Mouse (Mus musculus): ENCODE results near the gene Gnpat. TPM values are rescaled to one million over a fixed set of nuclear protein-coding genes. Genes with fewer than 3 reads are reported as not detected.

The Gnpat gene
- polyA plus RNA-seq, 1 experiment from 2014 or later, result 107 TPM

GRCm38 (mm10) chr8:124921369-124922279 is 58.8 kb downstream of the Gnpat start:
- Histone ChIP-seq H3K4me1 (replicated peaks; ENCODE audit: control insufficient read depth, insufficient read depth, low read length) (peaks cover 34% of the 10 kb centered on the region), H3K4me3 (ENCODE audit: low read depth, low read length) (no peak overlapping the region), H3K4me2 (no peak overlapping the region), H3K9me3 (ENCODE audit: control insufficient read depth, low read length) (no peaks in the 10 kb centered on the region), H3K27me3 (replicated peaks; ENCODE audit: control insufficient read depth, insufficient read depth, low read length) (no peaks in the 10 kb centered on the region), H3K27ac (ENCODE audit: low read depth, low read length) (no peak overlapping the region), H3K9ac (ENCODE audit: low read depth, low read length) (no peak overlapping the region), H3K36me3 (ENCODE audit: control insufficient read depth, insufficient read depth, low read length) (0 out of 2 replicates have a peak, but pooled peaks cover 2% of the 10 kb centered on the region)
- ATAC-seq (replicated peaks; ENCODE audit: low FRiP score) (no peak), DNase-seq (ENCODE audit: low spot score) (no peak)
- 54% methylated on average over 18 of the region's 18 CpGs for WGBS

GRCm38 (mm10) chr8:124922490-124923089 is 59.8 kb downstream of the Gnpat start:
- Histone ChIP-seq H3K27me3 (replicated peaks; ENCODE audit: control insufficient read depth, insufficient read depth, low read length) (no peaks in the 10 kb centered on the region), H3K27ac (ENCODE audit: low read depth, low read length) (no peak overlapping the region), H3K36me3 (ENCODE audit: control insufficient read depth, insufficient read depth, low read length) (0 out of 2 replicates have a peak, but pooled peaks cover 2% of the 10 kb centered on the region), H3K9me3 (ENCODE audit: control insufficient read depth, low read length) (no peaks in the 10 kb centered on the region), H3K4me3 (ENCODE audit: low read depth, low read length) (no peak overlapping the region), H3K4me2 (no peak overlapping the region), H3K9ac (ENCODE audit: low read depth, low read length) (no peak overlapping the region), H3K4me1 (replicated peaks; ENCODE audit: control insufficient read depth, insufficient read depth, low read length) (peaks cover 37% of the 10 kb centered on the region)
- DNase-seq (ENCODE audit: low spot score) (no peak), ATAC-seq (replicated peaks; ENCODE audit: low FRiP score) (no peak)
- 78% methylated on average over 11 of the region's 11 CpGs for WGBS

- no peak for DNase-seq (ENCODE audit: low spot score)
- Histone ChIP-seq H3K4me3 (ENCODE audit: low read depth, low read length) (no peak overlapping the region), H3K36me3 (ENCODE audit: control insufficient read depth, insufficient read depth, low read length) (0 out of 2 replicates have a peak, but pooled peaks cover 2% of the 10 kb centered on the region), H3K9ac (ENCODE audit: low read depth, low read length) (no peak overlapping the region), H3K27me3 (replicated peaks; ENCODE audit: control insufficient read depth, insufficient read depth, low read length) (no peaks in the 10 kb centered on the region), H3K4me1 (replicated peaks; ENCODE audit: control insufficient read depth, insufficient read depth, low read length) (peaks cover 37% of the 10 kb centered on the region), H3K27ac (ENCODE audit: low read depth, low read length) (no peak overlapping the region), H3K4me2 (no peak overlapping the region), H3K9me3 (ENCODE audit: control insufficient read depth, low read length) (no peaks in the 10 kb centered on the region)
- WGBS, result 89% methylated on average over 15 of the region's 15 CpGs
- ATAC-seq (replicated peaks; ENCODE audit: low FRiP score), result no peak
These were observed 61.3 kb downstream of the Gnpat start for GRCm38 (mm10) chr8:124923971-124924652.

- H3K4me1 ChIP-seq (replicated peaks; ENCODE audit: control insufficient read depth, insufficient read depth, low read length), result peaks cover 42% of the 10 kb centered on the region
- H3K27me3 ChIP-seq (replicated peaks; ENCODE audit: control insufficient read depth, insufficient read depth, low read length), result no peaks in the 10 kb centered on the region
- DNase-seq (ENCODE audit: low spot score), result no peak
- no peak overlapping the region; the same call in 1 of the 2 replicates for H3K27ac ChIP-seq (ENCODE audit: low read depth, low read length)
- no peak overlapping the region for H3K4me2 ChIP-seq
- no peak overlapping the region for H3K9ac ChIP-seq (ENCODE audit: low read depth, low read length)
- WGBS, result 32% methylated on average over 14 of the region's 14 CpGs
- H3K4me3 ChIP-seq (ENCODE audit: low read depth, low read length), result no peak overlapping the region
- peak; percentile 80 for ATAC-seq (replicated peaks; ENCODE audit: low FRiP score)
- H3K9me3 ChIP-seq (ENCODE audit: control insufficient read depth, low read length), result no peaks in the 10 kb centered on the region
- 0 out of 2 replicates have a peak, but pooled peaks cover 2% of the 10 kb centered on the region for H3K36me3 ChIP-seq (ENCODE audit: control insufficient read depth, insufficient read depth, low read length)
These were observed 62.9 kb downstream of the Gnpat start for GRCm38 (mm10) chr8:124925544-124926266.

GRCm38 (mm10) chr8:124926351-124926771 is 63.5 kb downstream of the Gnpat start:
- no peaks in the 10 kb centered on the region for H3K27me3 ChIP-seq (replicated peaks; ENCODE audit: control insufficient read depth, insufficient read depth, low read length)
- 65% methylated on average over 10 of the region's 10 CpGs for WGBS
- H3K4me2 ChIP-seq, result no peak overlapping the region
- no peak overlapping the region for H3K4me3 ChIP-seq (ENCODE audit: low read depth, low read length)
- peaks cover 41% of the 10 kb centered on the region for H3K4me1 ChIP-seq (replicated peaks; ENCODE audit: control insufficient read depth, insufficient read depth, low read length)
- H3K36me3 ChIP-seq (ENCODE audit: control insufficient read depth, insufficient read depth, low read length), result no peaks in the 10 kb centered on the region
- no peaks in the 10 kb centered on the region for H3K9me3 ChIP-seq (ENCODE audit: control insufficient read depth, low read length)
- H3K9ac ChIP-seq (ENCODE audit: low read depth, low read length), result no peak overlapping the region
- H3K27ac ChIP-seq (ENCODE audit: low read depth, low read length), result no peak overlapping the region
- ATAC-seq (replicated peaks; ENCODE audit: low FRiP score) (no peak), DNase-seq (ENCODE audit: low spot score) (no peak)

- peaks cover 21% of the 10 kb centered on the region for H3K4me1 ChIP-seq (replicated peaks; ENCODE audit: control insufficient read depth, insufficient read depth, low read length)
These were observed 66.2 kb downstream of the Gnpat start for GRCm38 (mm10) chr8:124929006-124929405.

GRCm38 (mm10) chr8:124930086-124930485 is 67.3 kb downstream of the Gnpat start:
- Histone ChIP-seq H3K27me3 (replicated peaks; ENCODE audit: control insufficient read depth, insufficient read depth, low read length) (no peaks in the 10 kb centered on the region), H3K9ac (ENCODE audit: low read depth, low read length) (no peak overlapping the region), H3K27ac (ENCODE audit: low read depth, low read length) (no peak overlapping the region), H3K4me2 (no peak overlapping the region), H3K4me1 (replicated peaks; ENCODE audit: control insufficient read depth, insufficient read depth, low read length) (peaks cover 21% of the 10 kb centered on the region), H3K9me3 (ENCODE audit: control insufficient read depth, low read length) (no peaks in the 10 kb centered on the region), H3K36me3 (ENCODE audit: control insufficient read depth, insufficient read depth, low read length) (no peaks in the 10 kb centered on the region), H3K4me3 (ENCODE audit: low read depth, low read length) (no peak overlapping the region)
- ATAC-seq (replicated peaks; ENCODE audit: low FRiP score), result no peak
- DNase-seq (ENCODE audit: low spot score), result no peak
- WGBS, result 87% methylated on average over 13 of the region's 13 CpGs

More at GRCm38 (mm10) chr8:124929006-124929405, 66.2 kb downstream of the Gnpat start:
- H3K36me3 ChIP-seq (ENCODE audit: control insufficient read depth, insufficient read depth, low read length), result no peaks in the 10 kb centered on the region
- H3K4me3 ChIP-seq (ENCODE audit: low read depth, low read length), result no peak overlapping the region
- H3K9ac ChIP-seq (ENCODE audit: low read depth, low read length), result no peak overlapping the region
- DNase-seq (ENCODE audit: low spot score), result no peak
- ATAC-seq (replicated peaks; ENCODE audit: low FRiP score), result no peak
- H3K4me2 ChIP-seq, result no peak overlapping the region
- no peaks in the 10 kb centered on the region for H3K9me3 ChIP-seq (ENCODE audit: control insufficient read depth, low read length)
- H3K27me3 ChIP-seq (replicated peaks; ENCODE audit: control insufficient read depth, insufficient read depth, low read length), result no peaks in the 10 kb centered on the region
- H3K27ac ChIP-seq (ENCODE audit: low read depth, low read length), result no peak overlapping the region
- 87% methylated on average over 11 of the region's 11 CpGs for WGBS

- no peak for ATAC-seq (replicated peaks; ENCODE audit: low FRiP score)
- H3K27ac ChIP-seq (ENCODE audit: low read depth, low read length), result no peak overlapping the region
- H3K36me3 ChIP-seq (ENCODE audit: control insufficient read depth, insufficient read depth, low read length), result no peaks in the 10 kb centered on the region
- DNase-seq (ENCODE audit: low spot score), result no peak
- H3K4me1 ChIP-seq (replicated peaks; ENCODE audit: control insufficient read depth, insufficient read depth, low read length), result peaks cover 18% of the 10 kb centered on the region
- no peak overlapping the region for H3K4me2 ChIP-seq
- H3K9ac ChIP-seq (ENCODE audit: low read depth, low read length), result no peak overlapping the region
- no peaks in the 10 kb centered on the region for H3K27me3 ChIP-seq (replicated peaks; ENCODE audit: control insufficient read depth, insufficient read depth, low read length)
- no peaks in the 10 kb centered on the region for H3K9me3 ChIP-seq (ENCODE audit: control insufficient read depth, low read length)
- 89% methylated on average over 4 of the region's 4 CpGs for whole genome bisulfite sequencing
- H3K4me3 ChIP-seq (ENCODE audit: low read depth, low read length), result no peak overlapping the region
These were observed 67.8 kb downstream of the Gnpat start for GRCm38 (mm10) chr8:124930649-124931048.

All from liver, embryonic 11.5 days (tissue).